Mouse (Mus musculus): ENCODE measurements around the gene Tril. TPM values are rescaled to one million over a fixed set of nuclear protein-coding genes. Genes with fewer than 3 reads are reported as not detected.

Tril gene
- polyA plus RNA-seq, 1 experiment = 0.43 TPM

DNA sequence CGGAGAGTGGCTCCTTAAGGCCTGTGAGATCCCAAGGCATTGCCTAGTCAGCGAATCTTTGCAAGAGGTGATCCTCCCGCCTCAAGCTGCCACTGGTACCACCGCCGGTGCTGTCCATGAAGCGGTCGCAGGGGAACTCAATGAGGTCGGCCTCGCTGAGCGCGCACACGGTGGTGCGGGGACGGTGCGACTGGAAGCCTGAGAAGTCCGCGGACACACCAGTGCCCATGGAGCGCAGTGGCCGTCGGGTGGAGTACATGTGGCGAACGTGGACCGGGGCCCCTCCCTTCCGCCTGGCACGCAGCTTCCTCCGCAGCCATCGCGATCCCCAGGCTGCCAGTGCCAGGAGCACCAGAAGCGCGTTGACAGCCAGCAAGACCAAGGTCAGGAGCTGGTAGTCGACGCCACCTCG lies 2.9 kb downstream of the Tril start:
- H3K4me2 ChIP-seq (ENCODE audit: low read depth) = no peak overlapping the region
- H3K27me3 ChIP-seq (ENCODE audit: control insufficient read depth, insufficient read depth, insufficient read length) = peaks cover 48% of the 10 kb centered on the region
- H3K4me3 ChIP-seq = no peak overlapping the region
- H3K36me3 ChIP-seq (ENCODE audit: control insufficient read depth, insufficient read depth) = no peaks in the 10 kb centered on the region
- H3K79me2 ChIP-seq (ENCODE audit: control insufficient read depth, insufficient read depth) = no peaks in the 10 kb centered on the region
- no peak for TF ChIP-seq POLR2A (IDR thresholded peaks at IDR 0.05; ENCODE audit: insufficient read length, low read depth)
- TF ChIP-seq MAX (IDR thresholded peaks at IDR 0.05; ENCODE audit: low read depth) = no peak
- TF ChIP-seq POLR2AphosphoS2 (IDR thresholded peaks at IDR 0.05; ENCODE audit: insufficient read length, low read depth) = no peak
- TF ChIP-seq TCF3 (IDR thresholded peaks at IDR 0.05; ENCODE audit: insufficient read length, low read depth) = no peak
- no peak for TF ChIP-seq TCF12 (IDR thresholded peaks at IDR 0.05; ENCODE audit: insufficient read depth, poor library complexity, severe bottlenecking)
- H3ac ChIP-seq (ENCODE audit: control insufficient read depth, insufficient read length) = no peak overlapping the region

DNA sequence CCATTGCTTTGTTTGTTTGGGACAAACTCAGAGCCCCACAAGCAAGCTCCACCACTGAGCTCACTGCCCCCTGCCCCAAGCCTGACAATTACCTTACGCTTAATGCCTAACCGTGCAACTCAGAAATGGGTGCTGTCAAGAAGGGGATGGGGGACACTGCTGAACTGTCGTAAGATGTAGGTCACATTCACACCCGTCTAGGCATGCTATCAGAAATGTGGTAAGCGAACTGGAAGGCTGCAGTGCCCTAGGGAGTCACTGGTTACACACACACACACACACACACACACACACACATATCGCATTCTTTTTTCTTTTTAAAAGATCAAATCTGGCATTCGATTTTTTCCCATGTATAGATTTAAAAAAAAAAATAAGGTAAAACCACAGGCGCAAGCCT lies 4.0 kb downstream of the Tril start:
- TF ChIP-seq SRF (IDR thresholded peaks at IDR 0.05; ENCODE audit: control insufficient read depth, insufficient read length, low read depth) (no peak), TCF12 (IDR thresholded peaks at IDR 0.05; ENCODE audit: insufficient read depth, poor library complexity, severe bottlenecking) (no peak), MYOD1 (IDR thresholded peaks at IDR 0.05; ENCODE audit: control insufficient read depth in 1 of 3, insufficient read length in 2 of 3, low read depth in 2 of 3) (no peak), POLR2A (IDR thresholded peaks at IDR 0.05; ENCODE audit: insufficient read length, low read depth) (no peak), USF1 (IDR thresholded peaks at IDR 0.05; ENCODE audit: low read depth) (no peak), CEBPB (IDR thresholded peaks at IDR 0.05; ENCODE audit: insufficient read depth, poor library complexity, severe bottlenecking) (no peak), REST (IDR thresholded peaks at IDR 0.05; ENCODE audit: insufficient read depth, insufficient read length) (no peak), MAX (IDR thresholded peaks at IDR 0.05; ENCODE audit: low read depth) (no peak), TCF3 (IDR thresholded peaks at IDR 0.05; ENCODE audit: insufficient read length, low read depth) (no peak), E2F4 (IDR thresholded peaks at IDR 0.05; ENCODE audit: insufficient read depth) (no peak), POLR2AphosphoS2 (IDR thresholded peaks at IDR 0.05; ENCODE audit: insufficient read length, low read depth) (no peak), MYOG (IDR thresholded peaks at IDR 0.05; ENCODE audit: control insufficient read depth in 1 of 3, insufficient read depth in 1 of 3, insufficient read length in 2 of 3, low read depth in 2 of 3) (no peak)
- Histone ChIP-seq H3K27me3 (ENCODE audit: control insufficient read depth, insufficient read depth, insufficient read length) (peaks cover 38% of the 10 kb centered on the region), H3K4me2 (ENCODE audit: low read depth) (no peak overlapping the region)

DNA sequence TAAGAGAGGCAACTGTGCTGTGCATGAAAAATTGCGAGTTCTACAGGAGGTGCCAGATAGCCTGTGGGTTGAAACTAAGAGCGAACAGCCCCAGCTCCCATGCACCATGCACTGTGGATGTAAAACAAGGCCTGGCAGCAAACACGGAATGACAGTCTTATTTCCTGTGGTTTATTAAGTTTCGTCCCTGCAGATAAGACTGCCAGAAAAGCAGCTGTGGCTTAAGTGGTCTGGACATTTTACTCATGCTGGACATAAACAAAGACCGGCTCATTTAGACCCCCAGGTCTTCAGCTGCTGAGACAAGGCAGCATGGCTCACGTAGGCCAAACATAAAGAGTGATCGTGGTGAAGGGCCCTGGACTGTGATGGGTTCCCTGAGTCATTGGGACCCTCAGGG lies 4.9 kb downstream of the Tril start:
- no peak for TF ChIP-seq SRF (IDR thresholded peaks at IDR 0.05; ENCODE audit: control insufficient read depth, insufficient read length, low read depth)
- no peak for TF ChIP-seq MAX (IDR thresholded peaks at IDR 0.05; ENCODE audit: low read depth)
- TF ChIP-seq MYOG (IDR thresholded peaks at IDR 0.05; ENCODE audit: control insufficient read depth in 1 of 3, insufficient read depth in 1 of 3, insufficient read length in 2 of 3, low read depth in 2 of 3) = no peak
- no peak for TF ChIP-seq TCF3 (IDR thresholded peaks at IDR 0.05; ENCODE audit: insufficient read length, low read depth)
- TF ChIP-seq POLR2AphosphoS2 (IDR thresholded peaks at IDR 0.05; ENCODE audit: insufficient read length, low read depth) = no peak
- no peak for TF ChIP-seq E2F4 (IDR thresholded peaks at IDR 0.05; ENCODE audit: insufficient read depth)
- no peak for TF ChIP-seq POLR2A (IDR thresholded peaks at IDR 0.05; ENCODE audit: insufficient read length, low read depth)
- no peak for TF ChIP-seq MYOD1 (IDR thresholded peaks at IDR 0.05; ENCODE audit: control insufficient read depth in 1 of 3, insufficient read length in 2 of 3, low read depth in 2 of 3)
- no peak for TF ChIP-seq CEBPB (IDR thresholded peaks at IDR 0.05; ENCODE audit: insufficient read depth, poor library complexity, severe bottlenecking)
- no peak for TF ChIP-seq REST (IDR thresholded peaks at IDR 0.05; ENCODE audit: insufficient read depth, insufficient read length)
- TF ChIP-seq USF1 (IDR thresholded peaks at IDR 0.05; ENCODE audit: low read depth) = no peak
- no peak for TF ChIP-seq TCF12 (IDR thresholded peaks at IDR 0.05; ENCODE audit: insufficient read depth, poor library complexity, severe bottlenecking)
- Histone ChIP-seq H3K4me2 (ENCODE audit: low read depth) (no peak overlapping the region), H3ac (ENCODE audit: control insufficient read depth, insufficient read length) (no peak overlapping the region), H3K36me3 (ENCODE audit: control insufficient read depth, insufficient read depth) (no peaks in the 10 kb centered on the region), H3K4me3 (no peak overlapping the region), H3K27me3 (ENCODE audit: control insufficient read depth, insufficient read depth, insufficient read length) (peaks cover 31% of the 10 kb centered on the region), H3K79me2 (ENCODE audit: control insufficient read depth, insufficient read depth) (no peaks in the 10 kb centered on the region)

More for the DNA sequence above, 4.0 kb downstream of the Tril start:
- no peaks in the 10 kb centered on the region for H3K79me2 ChIP-seq (ENCODE audit: control insufficient read depth, insufficient read depth)
- H3K36me3 ChIP-seq (ENCODE audit: control insufficient read depth, insufficient read depth) = no peaks in the 10 kb centered on the region
- no peak overlapping the region for H3K4me3 ChIP-seq
- H3ac ChIP-seq (ENCODE audit: control insufficient read depth, insufficient read length) = no peak overlapping the region

- no peak overlapping the region for H3K4me2 ChIP-seq (ENCODE audit: low read depth)
- no peak overlapping the region for H3K4me3 ChIP-seq
- no peaks in the 10 kb centered on the region for H3K79me2 ChIP-seq (ENCODE audit: control insufficient read depth, insufficient read depth)
- H3ac ChIP-seq (ENCODE audit: control insufficient read depth, insufficient read length) = no peak overlapping the region
- no peak for TF ChIP-seq CEBPB (IDR thresholded peaks at IDR 0.05; ENCODE audit: insufficient read depth, poor library complexity, severe bottlenecking)
- TF ChIP-seq POLR2A (IDR thresholded peaks at IDR 0.05; ENCODE audit: insufficient read length, low read depth) = no peak
- TF ChIP-seq SRF (IDR thresholded peaks at IDR 0.05; ENCODE audit: control insufficient read depth, insufficient read length, low read depth) = no peak
- TF ChIP-seq MAX (IDR thresholded peaks at IDR 0.05; ENCODE audit: low read depth) = no peak
- no peak for TF ChIP-seq TCF12 (IDR thresholded peaks at IDR 0.05; ENCODE audit: insufficient read depth, poor library complexity, severe bottlenecking)
- no peak for TF ChIP-seq USF1 (IDR thresholded peaks at IDR 0.05; ENCODE audit: low read depth)
- no peak for TF ChIP-seq REST (IDR thresholded peaks at IDR 0.05; ENCODE audit: insufficient read depth, insufficient read length)
- no peak for TF ChIP-seq POLR2AphosphoS2 (IDR thresholded peaks at IDR 0.05; ENCODE audit: insufficient read length, low read depth)
- H3K27me3 ChIP-seq (ENCODE audit: control insufficient read depth, insufficient read depth, insufficient read length) = peaks cover 16% of the 10 kb centered on the region
- H3K36me3 ChIP-seq (ENCODE audit: control insufficient read depth, insufficient read depth) = no peaks in the 10 kb centered on the region
Observed at GRCm38 (mm10) chr6:53814214-53814613, 6.4 kb downstream of the Tril start.

GRCm38 (mm10) chr6:53812242-53812641 lies 8.4 kb downstream of the Tril start:
- H3K4me2 ChIP-seq (ENCODE audit: low read depth) = no peak overlapping the region
- H3K27me3 ChIP-seq (ENCODE audit: control insufficient read depth, insufficient read depth, insufficient read length) = no peaks in the 10 kb centered on the region
- H3K79me2 ChIP-seq (ENCODE audit: control insufficient read depth, insufficient read depth) = no peaks in the 10 kb centered on the region
- no peak overlapping the region for H3K4me3 ChIP-seq
- no peak overlapping the region for H3ac ChIP-seq (ENCODE audit: control insufficient read depth, insufficient read length)
- no peaks in the 10 kb centered on the region for H3K36me3 ChIP-seq (ENCODE audit: control insufficient read depth, insufficient read depth)
- TF ChIP-seq MYOD1 (IDR thresholded peaks at IDR 0.05; ENCODE audit: control insufficient read depth in 1 of 3, insufficient read length in 2 of 3, low read depth in 2 of 3) (no peak), TCF12 (IDR thresholded peaks at IDR 0.05; ENCODE audit: insufficient read depth, poor library complexity, severe bottlenecking) (no peak), USF1 (IDR thresholded peaks at IDR 0.05; ENCODE audit: low read depth) (no peak), CEBPB (IDR thresholded peaks at IDR 0.05; ENCODE audit: insufficient read depth, poor library complexity, severe bottlenecking) (no peak)
